Mouse (Mus musculus) testis, adult 2 months (tissue): ENCODE measurements at regions not wholly inside any gene's neighbourhood (a gene's known extent, or its start where the extent isn't known, plus 50 kb on each side); places are given as distances from the start of the nearest gene placed in this dataset.

Source experiments
- CTCF ChIP-seq: fragments of 200-500 bp; IDR thresholded peaks from 2 replicates; pipeline ENCODE4 v1.5.1; 2012; ENCODE audit warnings: low read depth, mild to moderate bottlenecking, inconsistent platforms, low read length, moderate library complexity; ENCODE audit not compliant: control insufficient read depth, insufficient read depth, insufficient replicate concordance
- POLR2A ChIP-seq: fragments of 200-500 bp; IDR thresholded peaks from 2 replicates; pipeline ENCODE4 v1.6.1; 2012; ENCODE audit warnings: low read depth, mild to moderate bottlenecking, inconsistent platforms, low read length, moderate library complexity; ENCODE audit not compliant: control insufficient read depth

DNA sequence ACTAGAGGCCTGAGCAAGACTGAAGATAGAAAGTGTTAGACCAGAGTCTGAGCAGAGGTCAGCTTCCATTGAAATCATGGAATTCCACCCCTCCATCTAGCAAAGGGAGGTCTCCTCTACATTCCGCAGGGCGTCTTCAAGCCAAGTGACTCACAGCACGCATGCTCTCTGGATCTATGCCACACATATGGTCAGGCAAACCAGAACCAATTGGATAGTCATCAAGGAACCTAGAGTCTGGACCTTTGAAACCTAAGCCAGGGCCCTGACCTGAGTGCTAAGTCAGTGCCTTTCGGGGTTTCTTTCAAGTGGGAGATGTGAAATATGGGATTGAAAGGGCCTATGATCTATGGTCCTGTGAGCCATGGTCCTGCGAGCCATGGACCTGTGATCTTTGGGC lies 195.4 kb upstream of the Habp2 start:
- TF ChIP-seq POLR2A (no peak), CTCF (no peak)
